Mouse (Mus musculus): ENCODE data around the gene Aqp9.

- TF ChIP-seq CTCF (IDR thresholded peaks at IDR 0.05; ENCODE audit: extremely low read depth, insufficient read depth, low read length) (no peak), POLR2A (IDR thresholded peaks at IDR 0.05; ENCODE audit: extremely low read depth, insufficient read depth, low read length) (no peak)
These were observed 3.0 kb downstream of the Aqp9 start for GRCm38 (mm10) chr9:71165510-71165909.

All from cortical plate, adult 2 months (tissue).